Mouse (Mus musculus): ENCODE measurements around the gene Pygm. TPM values are rescaled to one million over a fixed set of nuclear protein-coding genes. Genes with fewer than 3 reads are reported as not detected.

Pygm gene
- polyA plus RNA-seq (2017; shearing (Covaris generic)): 1 to 10 TPM; 3.0 to 3.4 TPM

DNA sequence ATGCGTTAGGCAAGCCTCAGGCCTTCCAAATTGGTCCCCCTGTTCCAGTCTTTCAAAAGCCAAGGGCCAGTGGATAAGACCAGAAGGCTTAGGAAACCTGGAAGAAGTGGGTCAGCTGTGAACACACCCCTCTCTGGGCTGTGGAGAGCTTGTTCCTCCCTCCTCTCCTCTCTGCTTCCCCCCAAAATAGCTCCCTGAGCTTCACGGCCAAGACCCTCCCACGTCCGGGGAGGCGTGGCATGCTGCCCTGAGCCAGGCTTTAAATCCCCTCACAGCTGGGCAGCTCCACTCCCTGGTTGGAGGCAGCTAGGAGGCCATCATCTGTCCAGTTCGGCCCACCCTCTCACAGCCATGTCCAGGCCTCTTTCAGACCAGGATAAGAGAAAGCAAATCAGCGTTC is at the start of gene Pygm:
TSS of gene Pygm (plus strand) at position 272 of the 400 bp plus-strand sequence.

DNA sequence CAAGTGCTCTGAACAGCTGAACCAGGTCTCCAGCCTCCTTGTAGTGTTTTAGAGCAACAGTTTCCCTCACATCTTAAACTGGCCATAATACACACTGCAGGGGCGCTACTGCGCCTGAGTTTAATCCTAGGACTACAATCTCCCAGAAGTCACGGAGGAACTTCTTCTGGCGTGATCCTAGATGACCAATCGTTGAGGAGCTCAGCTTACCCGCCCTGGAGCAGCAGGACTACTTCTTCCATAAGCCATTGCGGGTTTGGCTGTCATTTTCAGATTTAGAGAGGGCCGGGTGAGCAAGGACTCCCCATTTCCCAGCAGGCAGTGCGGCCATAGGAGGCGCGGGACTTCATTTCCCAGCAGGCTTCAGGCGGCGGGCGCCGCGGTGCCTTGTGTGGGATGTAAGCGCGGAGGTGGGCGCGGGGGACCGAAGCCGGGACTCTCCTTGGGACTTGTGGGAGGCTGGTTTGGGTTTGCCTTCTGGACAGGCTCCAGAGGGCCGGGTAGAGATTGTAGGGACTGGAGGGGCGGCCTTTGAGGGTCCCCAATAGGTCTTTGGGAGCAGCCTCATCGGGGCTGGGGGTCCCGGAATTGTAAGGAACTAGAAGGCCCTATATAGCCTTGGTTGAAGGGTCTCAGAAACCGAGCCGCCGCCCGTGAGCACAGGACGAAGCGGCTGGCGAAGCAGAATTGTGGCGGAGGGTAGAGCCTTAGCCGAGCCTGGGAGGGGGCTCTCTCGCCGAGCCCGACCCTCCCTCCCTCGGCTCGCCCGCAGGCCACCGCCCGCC is 49.3 kb upstream of the Pygm start, which contains the start of gene Men1:
TSS of gene Men1 (plus strand) at position 307 of the 785 bp plus-strand sequence.

GRCm38 (mm10) chr19:6340524-6341452 is 43.4 kb upstream of the Pygm start, which contains the start of gene Map4k2:
Gene Map4k2, plus strand, starts transcription at chr19:6341135.

DNA sequence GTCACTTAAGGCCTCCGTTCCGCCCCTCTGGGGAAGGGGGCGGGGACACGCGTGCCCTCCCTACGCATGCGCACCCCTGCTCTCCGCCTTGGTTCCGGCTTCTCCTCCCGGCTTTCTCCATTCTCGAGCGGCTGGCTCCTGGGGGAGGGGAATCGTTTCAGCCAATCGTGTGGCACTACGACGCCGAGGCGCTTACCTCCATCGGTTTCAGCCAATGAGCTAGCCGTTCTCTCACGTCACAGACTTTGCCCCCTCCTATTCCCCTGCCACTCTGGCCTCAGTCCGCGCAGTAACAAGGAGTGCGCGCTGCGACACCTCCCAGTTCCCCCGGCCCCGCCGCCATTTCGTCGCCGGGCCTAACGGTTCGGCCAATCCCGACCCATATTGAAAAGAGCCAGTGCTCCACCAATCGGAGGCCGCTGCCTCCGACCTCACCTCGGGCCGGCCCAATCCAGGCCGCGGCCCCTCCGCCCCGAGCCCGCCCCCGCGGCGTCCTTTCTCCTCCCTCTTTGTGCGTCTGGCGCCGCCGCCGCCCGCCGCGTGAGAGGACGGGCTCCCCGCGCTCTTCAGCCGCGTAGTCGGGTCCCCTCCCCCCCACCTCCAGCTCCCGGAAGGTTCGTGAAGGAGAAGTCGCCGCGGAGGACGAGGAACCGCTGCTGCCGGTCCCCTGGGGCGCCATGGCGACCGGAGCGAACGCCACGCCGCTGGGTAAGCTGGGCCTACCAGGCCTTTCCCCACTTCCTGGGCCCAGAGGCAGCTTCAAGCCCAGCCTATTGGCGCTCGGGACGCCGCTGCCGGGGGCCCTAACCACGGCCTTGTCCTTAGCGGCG is 20.6 kb upstream of the Pygm start, which contains the start of gene Sf1:
TSS of gene Sf1 (plus strand) at position 280 of the 830 bp plus-strand sequence.

GRCm38 (mm10) chr19:6399285-6400095 is 15.3 kb downstream of the Pygm start, which contains the start of gene Rasgrp2:
Gene Rasgrp2, plus strand, starts transcription at chr19:6399340.

DNA sequence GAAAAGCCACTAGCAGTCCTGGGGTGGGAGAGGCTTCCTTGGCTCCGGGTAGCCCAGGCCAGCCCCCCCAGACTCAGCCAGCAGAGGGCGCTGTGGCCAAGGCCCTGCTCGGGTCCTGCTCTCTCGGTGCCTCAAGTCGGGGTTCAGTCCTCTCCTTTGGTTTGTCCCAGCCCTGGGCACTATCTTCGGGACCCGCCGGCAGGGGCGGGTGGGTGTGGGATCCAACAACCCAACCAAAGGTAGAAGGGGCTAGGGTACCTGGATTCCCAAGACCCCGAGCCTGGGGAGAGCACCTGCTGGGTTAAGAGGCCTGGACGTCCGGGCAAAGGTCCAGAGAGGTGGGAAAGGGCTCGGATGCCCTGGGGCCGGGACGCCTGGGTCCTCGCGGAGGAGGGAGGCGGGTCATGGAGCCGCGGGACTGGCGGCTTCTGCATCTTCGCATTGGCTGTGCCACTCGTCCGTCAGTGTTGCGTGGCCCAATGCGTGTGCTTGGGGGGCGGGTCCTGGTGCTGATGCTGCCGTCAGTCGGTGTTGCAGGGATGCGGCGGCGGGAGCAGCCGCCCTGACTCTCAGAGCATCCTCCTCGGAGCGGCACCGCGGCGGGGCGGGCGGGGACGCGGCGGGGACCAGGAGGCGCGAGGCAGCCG is 34.2 kb downstream of the Pygm start, which contains the start of gene Nrxn2:
TSS of gene Nrxn2 (plus strand) at position 499 of the 647 bp plus-strand sequence.

Other genes starting within 250 kb of the Pygm start
- not detected for gene Batf2, start 243.4 kb upstream of the Pygm start, polyA plus RNA-seq (2017; shearing (Covaris generic))
- gene Arl2, start 242.9 kb upstream of the Pygm start, polyA plus RNA-seq (2017; shearing (Covaris generic)): 10 to 100 TPM; 18.3 to 30.3 TPM
- 1 to 10 TPM in 1 of 2 experiments, not detected in 1; 1.2 TPM for gene Majin, start 200.0 kb upstream of the Pygm start, polyA plus RNA-seq (2017; shearing (Covaris generic))
- not detected for gene Gpha2, start 158.0 kb upstream of the Pygm start, polyA plus RNA-seq (2017; shearing (Covaris generic))
- 10 to 100 TPM; 21.9 to 26.7 TPM for gene Ppp2r5b, start 148.5 kb upstream of the Pygm start, polyA plus RNA-seq (2017; shearing (Covaris generic))
- gene Atg2a, start 142.7 kb upstream of the Pygm start, polyA plus RNA-seq (2017; shearing (Covaris generic)): 10 to 100 TPM; 23.5 to 31.5 TPM
- 10 to 100 TPM; 22.3 to 27.6 TPM for gene Ehd1, start 107.7 kb upstream of the Pygm start, polyA plus RNA-seq (2017; shearing (Covaris generic))
- gene Cdc42bpg, start 77.9 kb upstream of the Pygm start, polyA plus RNA-seq (2017; shearing (Covaris generic)): under 1 TPM; 0.11 to 0.46 TPM
- 10 to 100 TPM; 48.2 to 74.8 TPM for gene Men1, start 49.4 kb upstream of the Pygm start, polyA plus RNA-seq (2017; shearing (Covaris generic))
- 100 to 1,000 TPM; 153 to 184 TPM for gene Map4k2, start 43.3 kb upstream of the Pygm start, polyA plus RNA-seq (2017; shearing (Covaris generic))
- gene Sf1, start 20.7 kb upstream of the Pygm start, polyA plus RNA-seq (2017; shearing (Covaris generic)): 100 to 1,000 TPM; 262 to 306 TPM
- gene Rasgrp2, start 14.9 kb downstream of the Pygm start, polyA plus RNA-seq (2017; shearing (Covaris generic)): 100 to 1,000 TPM; 141 to 333 TPM
- under 1 TPM; 0.28 to 0.58 TPM for gene Nrxn2, start 34.3 kb downstream of the Pygm start, polyA plus RNA-seq (2017; shearing (Covaris generic))
- not detected for gene Slc22a12, start 158.6 kb downstream of the Pygm start, polyA plus RNA-seq (2017; shearing (Covaris generic))